Mouse (Mus musculus) embryonic facial prominence, embryonic 10.5 days (tissue): ENCODE measurements around the gene Cgnl1. TPM values are rescaled to one million over a fixed set of nuclear protein-coding genes. Genes with fewer than 3 reads are reported as not detected.

Source experiments
- DNase-seq: peaks from one replicate; pipeline ENCODE4 v3.0.0-alpha.2; 2017; ENCODE audit warnings: low spot score
- H3K27ac ChIP-seq: fragments of 300-500 bp; sonication (generic); replicated peaks from 2 replicates; pipeline ENCODE4 v1.5.1; 2016; ENCODE audit warnings: mild to moderate bottlenecking
- H3K27me3 ChIP-seq: fragments of 300-500 bp; sonication (generic); replicated peaks from 2 replicates; pipeline ENCODE4 v1.6.1; 2016; ENCODE audit warnings: low read depth, mild to moderate bottlenecking; ENCODE audit not compliant: poor library complexity, severe bottlenecking
- H3K36me3 ChIP-seq: fragments of 300-500 bp; sonication (generic); replicated peaks from 2 replicates; pipeline ENCODE4 v1.6.1; 2016; ENCODE audit warnings: mild to moderate bottlenecking, moderate library complexity
- H3K4me1 ChIP-seq: fragments of 300-500 bp; sonication (generic); 2 replicates; pipeline ENCODE4 v1.6.1; 2016
- H3K4me3 ChIP-seq: fragments of 300-500 bp; sonication (generic); 2 replicates; pipeline ENCODE4 v1.5.1; 2016; ENCODE audit warnings: mild to moderate bottlenecking, moderate library complexity
- H3K9me3 ChIP-seq: fragments of 300-500 bp; sonication (generic); 2 replicates; pipeline ENCODE4 v1.6.1; 2016; ENCODE audit warnings: mild to moderate bottlenecking
- WGBS: fragments of 180-500 bp; shearing (Covaris S2); methylation state at CpG from one replicate; pipeline ENCODE4 v1.1.7; 2016; 5-methylcytosine and 5-hydroxymethylcytosine counted together
- polyA plus RNA-seq: library from polyadenylated mRNA; unstranded; fragments of >200 nt; fragmentation: Nextera tagmentation; extraction: Ambion mirVana; gene quantifications from 2 replicates; pipeline ENCODE4 v1.2.1, GENCODE M21; 2016

Gene Cgnl1
- polyA plus RNA-seq, 1 experiment from 2014 or later: 10.8 TPM

GRCm38 (mm10) chr9:71704332-71705014 lies 66.9 kb downstream of the Cgnl1 start:
- Histone ChIP-seq H3K36me3 (peaks cover 9% of the 10 kb centered on the region), H3K27me3 (no peaks in the 10 kb centered on the region)
- WGBS: 75% methylated on average over 13 of the region's 13 CpGs

GRCm38 (mm10) chr9:71699087-71699486 lies 72.3 kb downstream of the Cgnl1 start:
- 90% methylated on average over 5 of the region's 5 CpGs for WGBS
- Histone ChIP-seq H3K27ac (no peak overlapping the region), H3K36me3 (no peaks in the 10 kb centered on the region), H3K27me3 (no peaks in the 10 kb centered on the region), H3K4me3 (no peak overlapping the region), H3K4me1 (peaks cover 14% of the 10 kb centered on the region), H3K9me3 (no peaks in the 10 kb centered on the region)
- no peak for DNase-seq

More at GRCm38 (mm10) chr9:71704332-71705014, 66.9 kb downstream of the Cgnl1 start:
- Histone ChIP-seq H3K27ac (no peak overlapping the region), H3K4me3 (no peak overlapping the region), H3K4me1 (no peaks in the 10 kb centered on the region), H3K9me3 (no peaks in the 10 kb centered on the region)
- DNase-seq: no peak

- peaks cover 17% of the 10 kb centered on the region for H3K4me1 ChIP-seq
- no peaks in the 10 kb centered on the region for H3K9me3 ChIP-seq
- H3K27ac ChIP-seq: no peak overlapping the region
- H3K4me3 ChIP-seq: no peak overlapping the region
- no peaks in the 10 kb centered on the region for H3K36me3 ChIP-seq
- no peak for DNase-seq
- H3K27me3 ChIP-seq: no peaks in the 10 kb centered on the region
- WGBS: 89% methylated on average over 3 of the region's 3 CpGs
These were observed 73.3 kb downstream of the Cgnl1 start for GRCm38 (mm10) chr9:71698116-71698515.

- no peak overlapping the region for H3K4me3 ChIP-seq
- no peak for DNase-seq
- WGBS: 84% methylated on average over 2 of the region's 2 CpGs
These were observed 74.2 kb downstream of the Cgnl1 start for GRCm38 (mm10) chr9:71697189-71697588.

GRCm38 (mm10) chr9:71696762-71697161 lies 74.6 kb downstream of the Cgnl1 start:
- Histone ChIP-seq H3K4me3 (no peak overlapping the region), H3K9me3 (no peaks in the 10 kb centered on the region), H3K27me3 (no peaks in the 10 kb centered on the region), H3K27ac (no peak overlapping the region), H3K36me3 (no peaks in the 10 kb centered on the region), H3K4me1 (peaks cover 17% of the 10 kb centered on the region)
- DNase-seq: no peak
- WGBS: 81% methylated on average over 6 of the region's 6 CpGs

More at GRCm38 (mm10) chr9:71697189-71697588, 74.2 kb downstream of the Cgnl1 start:
- peaks cover 17% of the 10 kb centered on the region for H3K4me1 ChIP-seq
- H3K9me3 ChIP-seq: no peaks in the 10 kb centered on the region
- no peaks in the 10 kb centered on the region for H3K36me3 ChIP-seq
- no peak overlapping the region for H3K27ac ChIP-seq
- no peaks in the 10 kb centered on the region for H3K27me3 ChIP-seq

- Histone ChIP-seq H3K36me3 (no peaks in the 10 kb centered on the region), H3K27me3 (no peaks in the 10 kb centered on the region), H3K4me3 (no peak overlapping the region), H3K9me3 (no peaks in the 10 kb centered on the region), H3K27ac (no peak overlapping the region), H3K4me1 (peaks cover 17% of the 10 kb centered on the region)
- no peak for DNase-seq
- 87% methylated on average over 3 of the region's 3 CpGs for WGBS
These were observed 76.3 kb downstream of the Cgnl1 start for GRCm38 (mm10) chr9:71695133-71695532.

- H3K4me1 ChIP-seq: peaks cover 22% of the 10 kb centered on the region
- 45% methylated on average over 4 of the region's 4 CpGs for WGBS
- H3K9me3 ChIP-seq: no peaks in the 10 kb centered on the region
- H3K36me3 ChIP-seq: no peaks in the 10 kb centered on the region
- DNase-seq: no peak
- H3K4me3 ChIP-seq: no peak overlapping the region
- H3K27ac ChIP-seq: no peak overlapping the region
- H3K27me3 ChIP-seq: no peaks in the 10 kb centered on the region
These were observed 77.2 kb downstream of the Cgnl1 start for GRCm38 (mm10) chr9:71694223-71694622.

- WGBS: 77% methylated on average over 4 of the region's 4 CpGs
These were observed 77.6 kb downstream of the Cgnl1 start for GRCm38 (mm10) chr9:71693771-71694170.

GRCm38 (mm10) chr9:71692165-71692564 lies 79.2 kb downstream of the Cgnl1 start:
- Histone ChIP-seq H3K27me3 (no peaks in the 10 kb centered on the region), H3K4me1 (peaks cover 22% of the 10 kb centered on the region), H3K36me3 (no peaks in the 10 kb centered on the region), H3K4me3 (no peak overlapping the region), H3K27ac (no peak overlapping the region), H3K9me3 (no peaks in the 10 kb centered on the region)
- DNase-seq: no peak
- WGBS: 88% methylated on average over 7 of the region's 7 CpGs

More at GRCm38 (mm10) chr9:71693771-71694170, 77.6 kb downstream of the Cgnl1 start:
- Histone ChIP-seq H3K9me3 (no peaks in the 10 kb centered on the region), H3K4me3 (no peak overlapping the region), H3K27me3 (no peaks in the 10 kb centered on the region), H3K27ac (no peak overlapping the region), H3K4me1 (peaks cover 22% of the 10 kb centered on the region), H3K36me3 (no peaks in the 10 kb centered on the region)
- no peak for DNase-seq

GRCm38 (mm10) chr9:71689369-71690073 lies 81.9 kb downstream of the Cgnl1 start:
- Histone ChIP-seq H3K4me3 (no peak overlapping the region), H3K36me3 (no peaks in the 10 kb centered on the region), H3K27ac (no peak overlapping the region), H3K9me3 (no peaks in the 10 kb centered on the region), H3K4me1 (peaks cover 13% of the 10 kb centered on the region), H3K27me3 (no peaks in the 10 kb centered on the region)
- DNase-seq: no peak
- WGBS: 63% methylated on average over 2 of the region's 2 CpGs

- Histone ChIP-seq H3K9me3 (no peaks in the 10 kb centered on the region), H3K36me3 (no peaks in the 10 kb centered on the region), H3K4me1 (0 out of 2 replicates have a peak, but pooled peaks cover 6% of the 10 kb centered on the region), H3K27me3 (no peaks in the 10 kb centered on the region), H3K4me3 (no peak overlapping the region), H3K27ac (no peak overlapping the region)
- 89% methylated on average over 8 of the region's 8 CpGs for WGBS
- no peak for DNase-seq
These were observed 84.9 kb downstream of the Cgnl1 start for GRCm38 (mm10) chr9:71686463-71686862.

- no peak overlapping the region for H3K27ac ChIP-seq
- H3K27me3 ChIP-seq: no peaks in the 10 kb centered on the region
- 0 out of 2 replicates have a peak, but pooled peaks cover 4% of the 10 kb centered on the region for H3K4me1 ChIP-seq
- no peak for DNase-seq
- no peak overlapping the region for H3K4me3 ChIP-seq
- H3K36me3 ChIP-seq: no peaks in the 10 kb centered on the region
- 84% methylated on average over 3 of the region's 3 CpGs for WGBS
- H3K9me3 ChIP-seq: no peaks in the 10 kb centered on the region
These were observed 86.6 kb downstream of the Cgnl1 start for GRCm38 (mm10) chr9:71684772-71685171.

GRCm38 (mm10) chr9:71680381-71680780 lies 91.0 kb downstream of the Cgnl1 start:
- Histone ChIP-seq H3K4me1 (peaks cover 22% of the 10 kb centered on the region), H3K27ac (no peak overlapping the region), H3K4me3 (no peak overlapping the region), H3K9me3 (no peaks in the 10 kb centered on the region), H3K36me3 (0 out of 2 replicates have a peak, but pooled peaks cover under 1% of the 10 kb centered on the region), H3K27me3 (no peaks in the 10 kb centered on the region)
- 90% methylated on average over 9 of the region's 9 CpGs for WGBS
- DNase-seq: no peak
